Mouse (Mus musculus): ENCODE measurements around the gene AW549877. TPM values are rescaled to one million over a fixed set of nuclear protein-coding genes. Genes with fewer than 3 reads are reported as not detected.
A peak's percentile ranks its signal among the peaks of the same experiment; 100 is the strongest.

The AW549877 gene
- 15.5 and 19.9 TPM in 2 replicates for total RNA-seq (2017)

DNA sequence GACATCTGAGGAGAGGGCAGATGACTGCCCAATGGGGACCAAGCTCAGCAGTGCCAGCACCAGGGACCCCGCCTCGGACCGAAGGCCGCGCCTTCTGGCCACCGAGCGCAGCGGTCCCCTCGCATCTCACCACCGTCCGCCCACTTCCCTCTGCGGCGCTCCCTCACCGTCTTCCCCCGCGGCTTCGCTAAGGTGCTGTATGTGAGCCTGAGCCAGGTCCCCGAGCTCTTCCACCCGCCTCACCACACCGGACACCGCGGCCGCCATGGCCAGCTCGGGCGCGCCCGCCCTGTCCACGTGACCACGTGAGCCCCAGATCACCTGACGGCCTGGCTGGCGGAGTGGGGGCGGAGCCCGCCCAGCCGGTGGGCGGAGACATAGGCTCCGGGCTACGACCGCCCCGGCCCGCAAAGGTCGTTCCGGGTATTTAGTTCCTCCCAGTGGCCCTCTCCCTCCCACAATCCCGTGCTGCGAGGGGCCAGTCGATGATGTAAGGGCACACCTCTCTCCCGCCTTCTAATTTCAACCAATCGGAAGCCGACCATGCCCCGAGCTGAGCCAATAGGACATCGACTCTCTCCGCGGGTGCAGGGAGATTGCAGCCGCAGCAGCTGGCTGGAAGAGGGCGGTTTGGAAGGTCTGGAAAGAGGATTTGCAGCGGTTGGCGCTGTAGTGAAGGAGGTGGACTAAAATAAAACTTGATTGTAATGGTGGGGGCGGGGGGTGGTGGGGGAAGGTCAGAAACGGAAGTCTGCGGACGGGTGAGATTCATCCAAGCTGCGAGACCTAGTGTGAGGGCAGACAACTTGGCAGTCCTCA, at the start of gene AW549877:
Gene AW549877 (minus strand): TSS at position 297 of the 819 bp plus-strand sequence.
- peak; percentile 98 to 99 for ATAC-seq (replicated peaks in 1 of 2; ENCODE audit: insufficient read depth in 1 of 2, low FRiP score in 2 of 2, low TSS enrichment in 1 of 2, low read depth in 1 of 2, poor library complexity in 2 of 2, severe bottlenecking in 2 of 2)

DNA sequence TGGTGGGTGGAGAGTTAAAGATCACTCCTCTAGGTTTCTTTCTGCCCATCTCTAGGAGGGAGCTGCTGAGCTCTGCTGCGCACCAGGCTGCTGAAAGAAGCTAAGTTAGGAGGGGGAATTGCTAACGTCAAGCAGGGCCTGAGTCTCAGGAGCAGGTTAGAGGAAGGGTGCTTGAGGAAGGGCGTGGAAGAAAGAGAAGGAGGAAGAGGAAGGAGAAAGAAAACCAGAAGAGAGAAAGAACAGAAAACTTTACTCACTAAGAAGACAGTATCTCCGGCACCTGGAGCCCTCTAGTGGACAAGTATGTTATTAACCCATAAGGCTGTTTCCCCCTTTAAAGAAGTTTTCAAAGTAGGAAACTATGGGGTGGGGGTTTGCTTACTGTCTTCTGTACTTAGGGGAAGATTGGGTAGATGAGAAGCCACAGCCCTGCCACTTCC, 47.5 kb upstream of the AW549877 start:
- peak; percentile 78 to 89 for ATAC-seq (replicated peaks in 1 of 2; ENCODE audit: insufficient read depth in 1 of 2, low FRiP score in 2 of 2, low TSS enrichment in 1 of 2, low read depth in 1 of 2, poor library complexity in 2 of 2, severe bottlenecking in 2 of 2)

GRCm38 (mm10) chr15:4042423-4042822, 46.9 kb upstream of the AW549877 start:
- no peak; a peak in 1 of 4 replicates for ATAC-seq (replicated peaks in 1 of 2; ENCODE audit: insufficient read depth in 1 of 2, low FRiP score in 2 of 2, low TSS enrichment in 1 of 2, low read depth in 1 of 2, poor library complexity in 2 of 2, severe bottlenecking in 2 of 2)

DNA sequence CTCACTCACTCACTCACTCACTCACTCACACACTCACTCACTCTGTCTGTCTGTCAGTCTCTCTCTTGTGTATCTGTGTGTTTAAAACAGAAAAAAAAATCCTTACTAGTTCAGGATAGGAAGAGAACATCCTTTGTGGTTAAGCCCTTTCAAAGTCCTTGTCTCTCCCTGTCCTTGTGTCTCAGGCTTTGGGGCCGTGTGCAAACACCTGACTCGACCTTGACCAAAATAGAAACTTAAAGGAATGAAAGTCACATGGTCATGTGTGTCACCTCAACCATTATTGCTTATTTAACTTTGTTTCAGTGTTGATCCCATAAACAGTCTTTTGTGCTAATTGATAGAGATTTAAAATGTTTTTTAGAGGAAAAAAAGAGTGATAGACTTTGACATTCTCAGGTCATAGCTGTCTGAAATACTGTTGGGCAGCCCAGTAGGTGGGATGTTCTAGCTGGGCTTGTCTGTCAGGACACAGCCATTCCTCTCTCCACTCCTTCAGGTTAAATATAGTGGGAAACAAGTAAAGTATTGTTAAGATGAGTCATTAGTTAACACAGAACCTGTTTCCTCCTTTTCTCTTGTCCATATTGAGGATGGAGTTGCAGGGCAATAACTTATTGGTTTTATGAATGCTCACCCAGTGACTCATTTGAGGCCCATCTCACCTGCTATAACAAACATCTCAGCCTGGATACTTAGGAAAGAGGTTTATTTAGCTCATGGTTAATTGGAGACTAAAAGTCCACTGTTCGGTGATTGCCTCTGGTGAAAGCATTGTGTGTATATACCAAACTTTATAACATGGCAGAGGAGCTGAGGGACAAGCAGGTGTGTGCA, 37.8 kb upstream of the AW549877 start:
- ATAC-seq (replicated peaks in 1 of 2; ENCODE audit: insufficient read depth in 1 of 2, low FRiP score in 2 of 2, low TSS enrichment in 1 of 2, low read depth in 1 of 2, poor library complexity in 2 of 2, severe bottlenecking in 2 of 2) = no peak

GRCm38 (mm10) chr15:4028960-4029359, 33.4 kb upstream of the AW549877 start:
- ATAC-seq (replicated peaks in 1 of 2; ENCODE audit: insufficient read depth in 1 of 2, low FRiP score in 2 of 2, low TSS enrichment in 1 of 2, low read depth in 1 of 2, poor library complexity in 2 of 2, severe bottlenecking in 2 of 2) = no peak

GRCm38 (mm10) chr15:4028411-4028700, 32.8 kb upstream of the AW549877 start:
- no peak for ATAC-seq (replicated peaks in 1 of 2; ENCODE audit: insufficient read depth in 1 of 2, low FRiP score in 2 of 2, low TSS enrichment in 1 of 2, low read depth in 1 of 2, poor library complexity in 2 of 2, severe bottlenecking in 2 of 2)

- ATAC-seq (replicated peaks in 1 of 2; ENCODE audit: insufficient read depth in 1 of 2, low FRiP score in 2 of 2, low TSS enrichment in 1 of 2, low read depth in 1 of 2, poor library complexity in 2 of 2, severe bottlenecking in 2 of 2) = peak in 1 of 2 experiments; percentile 0; a peak in 1 of 4 replicates
Observed at GRCm38 (mm10) chr15:4027671-4028410, 32.3 kb upstream of the AW549877 start.

DNA sequence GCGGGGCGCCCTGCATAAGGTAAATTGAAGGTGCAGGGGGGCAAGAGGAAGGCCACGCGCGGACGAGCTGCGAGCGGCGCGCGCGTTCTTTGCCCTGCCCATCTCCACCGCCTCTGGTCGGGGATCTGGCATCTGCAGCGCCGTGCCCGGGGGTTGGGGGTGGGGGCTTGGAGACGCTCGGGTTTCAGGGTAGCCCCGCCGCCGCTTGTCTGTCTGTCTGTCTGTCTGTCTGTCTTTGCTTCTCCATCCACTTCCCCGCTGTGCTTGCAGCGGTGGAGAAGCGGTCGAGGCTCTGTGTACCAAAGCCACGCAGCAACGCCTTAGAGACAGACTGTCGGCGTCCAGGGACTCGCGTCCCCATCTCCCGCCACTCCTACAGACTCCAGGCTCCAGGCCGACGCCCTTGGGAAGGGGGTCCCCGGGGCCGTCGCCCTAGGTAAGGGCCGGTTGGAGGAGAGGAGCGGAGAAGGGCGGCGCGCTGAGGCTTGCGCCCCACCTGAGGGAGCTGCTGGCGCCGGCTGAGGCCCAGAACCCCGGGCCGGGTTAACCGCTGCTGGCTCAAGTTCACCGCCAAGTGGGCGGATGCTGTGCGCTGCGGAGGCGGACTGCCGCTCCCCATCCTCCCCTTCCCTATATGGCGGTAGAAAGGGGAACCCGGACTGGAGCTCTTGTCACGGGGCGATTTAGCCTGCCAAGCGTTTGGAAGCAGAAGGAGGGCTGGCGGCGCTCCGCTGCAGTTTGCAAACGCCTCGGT, 31.5 kb upstream of the AW549877 start:
- peak; percentile 89 to 94 for ATAC-seq (replicated peaks in 1 of 2; ENCODE audit: insufficient read depth in 1 of 2, low FRiP score in 2 of 2, low TSS enrichment in 1 of 2, low read depth in 1 of 2, poor library complexity in 2 of 2, severe bottlenecking in 2 of 2)

DNA sequence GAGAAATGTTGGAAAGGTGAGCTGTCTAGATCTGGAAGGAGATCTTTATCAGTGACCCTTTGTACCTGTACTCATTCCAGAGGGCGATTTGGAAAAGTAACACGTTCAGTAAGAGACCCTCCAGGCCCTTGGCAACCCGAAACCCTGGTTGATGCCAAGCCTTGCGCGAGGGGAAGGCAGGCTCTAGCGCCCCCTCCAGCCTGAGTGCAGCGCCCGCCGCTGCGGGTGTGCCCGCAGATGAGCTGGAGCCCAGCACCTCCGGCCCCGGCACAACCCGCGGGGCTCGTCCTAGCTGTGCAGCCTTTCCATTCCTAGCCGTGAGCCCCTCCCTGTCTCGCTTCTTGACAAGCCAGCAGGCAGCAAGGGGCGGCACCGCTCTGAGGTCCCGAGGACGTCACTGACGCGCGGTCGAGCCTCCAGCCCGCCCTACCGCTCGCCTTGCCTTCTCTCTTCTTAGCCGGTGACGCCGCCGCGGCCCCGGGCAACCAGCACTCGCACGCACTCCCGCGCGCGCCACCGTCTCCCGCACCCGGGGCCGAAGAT, 30.8 kb upstream of the AW549877 start, which contains the start of gene Oxct1:
Gene Oxct1 (plus strand): TSS at position 153 of the 543 bp plus-strand sequence.
- peak; percentile 89 to 93 for ATAC-seq (replicated peaks in 1 of 2; ENCODE audit: insufficient read depth in 1 of 2, low FRiP score in 2 of 2, low TSS enrichment in 1 of 2, low read depth in 1 of 2, poor library complexity in 2 of 2, severe bottlenecking in 2 of 2)

GRCm38 (mm10) chr15:4025508-4025904, 30.0 kb upstream of the AW549877 start:
- no peak for ATAC-seq (replicated peaks in 1 of 2; ENCODE audit: insufficient read depth in 1 of 2, low FRiP score in 2 of 2, low TSS enrichment in 1 of 2, low read depth in 1 of 2, poor library complexity in 2 of 2, severe bottlenecking in 2 of 2)

- no peak for ATAC-seq (replicated peaks in 1 of 2; ENCODE audit: insufficient read depth in 1 of 2, low FRiP score in 2 of 2, low TSS enrichment in 1 of 2, low read depth in 1 of 2, poor library complexity in 2 of 2, severe bottlenecking in 2 of 2)
Observed at GRCm38 (mm10) chr15:4024726-4025507, 29.4 kb upstream of the AW549877 start.

- no peak for ATAC-seq (replicated peaks in 1 of 2; ENCODE audit: insufficient read depth in 1 of 2, low FRiP score in 2 of 2, low TSS enrichment in 1 of 2, low read depth in 1 of 2, poor library complexity in 2 of 2, severe bottlenecking in 2 of 2)
Observed at GRCm38 (mm10) chr15:4023747-4024146, 28.2 kb upstream of the AW549877 start.

- ATAC-seq (replicated peaks in 1 of 2; ENCODE audit: insufficient read depth in 1 of 2, low FRiP score in 2 of 2, low TSS enrichment in 1 of 2, low read depth in 1 of 2, poor library complexity in 2 of 2, severe bottlenecking in 2 of 2) = no peak
Observed at GRCm38 (mm10) chr15:4020711-4021110, 25.2 kb upstream of the AW549877 start.

- ATAC-seq (replicated peaks in 1 of 2; ENCODE audit: insufficient read depth in 1 of 2, low FRiP score in 2 of 2, low TSS enrichment in 1 of 2, low read depth in 1 of 2, poor library complexity in 2 of 2, severe bottlenecking in 2 of 2) = no peak
Observed at GRCm38 (mm10) chr15:4013873-4014272, 18.3 kb upstream of the AW549877 start.

DNA sequence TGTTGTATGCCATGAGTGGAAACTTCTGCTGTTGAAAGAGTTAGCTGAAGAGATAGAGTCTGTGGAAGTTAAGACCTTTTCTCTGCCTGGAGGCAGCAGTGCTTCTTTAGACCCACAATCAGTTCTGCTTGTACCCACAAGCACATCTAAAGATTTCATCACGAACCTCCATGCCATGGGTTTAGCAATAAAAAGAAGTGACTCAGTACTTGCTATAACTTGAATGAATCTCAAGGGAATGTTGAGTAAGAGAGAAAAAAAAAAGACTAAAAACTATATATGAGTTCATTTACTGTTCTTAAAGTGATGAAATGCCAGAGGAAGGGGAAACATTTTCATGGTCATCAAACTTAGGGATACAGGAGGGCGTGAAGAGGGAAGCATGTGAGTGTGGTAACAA, 5.0 kb upstream of the AW549877 start:
- no peak for ATAC-seq (replicated peaks in 1 of 2; ENCODE audit: insufficient read depth in 1 of 2, low FRiP score in 2 of 2, low TSS enrichment in 1 of 2, low read depth in 1 of 2, poor library complexity in 2 of 2, severe bottlenecking in 2 of 2)

DNA sequence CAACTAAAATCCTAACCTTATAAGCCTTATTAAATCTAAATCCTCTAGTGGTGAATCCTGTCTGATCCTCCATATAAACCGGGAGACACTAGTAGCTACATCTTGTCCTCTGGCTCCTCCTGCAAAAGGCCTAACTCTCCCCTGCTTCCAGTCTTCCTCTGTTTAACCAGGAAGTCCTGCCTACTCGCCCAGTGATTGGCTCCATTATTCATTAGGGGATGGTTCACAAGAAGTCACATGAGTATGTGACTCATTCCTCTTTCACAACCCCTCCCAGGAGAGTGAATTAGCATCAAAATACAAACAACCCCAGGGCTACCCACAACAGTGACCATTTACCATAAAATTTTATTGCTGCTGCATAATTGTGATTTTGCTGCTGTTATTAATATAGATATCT, 3.6 kb upstream of the AW549877 start:
- ATAC-seq (replicated peaks in 1 of 2; ENCODE audit: insufficient read depth in 1 of 2, low FRiP score in 2 of 2, low TSS enrichment in 1 of 2, low read depth in 1 of 2, poor library complexity in 2 of 2, severe bottlenecking in 2 of 2) = no peak

Data from hematopoietic stem cell, adult 5-6 weeks (primary cell).